Mouse (Mus musculus) bone marrow macrophage, adult 2 months (primary cell): Measurements from ENCODE around the gene Gm8369.
"Not testable (repeated sequence)": the region's sequence is repeated elsewhere in the genome, so short reads cannot be mapped to it uniquely, and the experiment has no call there.

Experiments
- CTCF ChIP-seq: IDR thresholded peaks from 2 replicates; pipeline ENCODE4 v1.5.1; 2012; ENCODE audit warnings: low read depth, mild to moderate bottlenecking, low read length, moderate library complexity
- POLR2A ChIP-seq: IDR thresholded peaks from 2 replicates; pipeline ENCODE4 v1.6.1; 2012; ENCODE audit warnings: mild to moderate bottlenecking, low read depth, low read length, borderline replicate concordance

GRCm38 (mm10) chr19:11459041-11459440 lies 26.7 kb upstream of the Gm8369 start:
- not testable (repeated sequence) for TF ChIP-seq CTCF, POLR2A
